Mouse (Mus musculus): ENCODE results near the gene Nectin4.

DNA sequence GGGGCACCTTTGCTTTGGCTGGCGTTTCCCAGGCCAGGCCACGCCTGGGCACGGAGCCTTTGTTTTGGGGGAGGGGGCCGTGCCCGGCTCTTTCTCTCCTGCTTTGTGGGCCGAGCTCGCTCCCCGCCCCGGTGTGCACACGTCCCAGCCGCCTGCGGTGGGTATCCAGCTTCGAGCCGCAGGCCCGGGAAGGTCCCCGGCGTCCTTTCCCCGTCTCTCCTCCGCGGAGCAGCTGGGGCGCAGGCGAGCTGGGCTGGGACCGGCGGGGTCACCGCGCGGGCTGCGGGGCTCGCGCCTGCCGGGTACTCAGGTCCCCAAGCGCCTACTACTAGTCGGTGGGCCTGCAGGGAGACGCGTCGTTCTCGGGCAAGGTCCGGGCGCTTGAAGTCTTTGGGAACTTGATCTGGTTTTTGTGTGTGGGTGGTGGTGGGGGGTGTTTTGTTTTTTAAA is 41.6 kb downstream of the Nectin4 start:
- TF ChIP-seq CTCF (IDR thresholded peaks at IDR 0.05) (no peak), EP300 (IDR thresholded peaks at IDR 0.05) (no peak)
